Mouse (Mus musculus): ENCODE results near the gene Ltbp4. TPM values are rescaled to one million over a fixed set of nuclear protein-coding genes. Genes with fewer than 3 reads are reported as not detected.

Ltbp4 gene
- polyA plus RNA-seq, 1 experiment from 2014 or later, result 5.8 TPM

- WGBS, result 92% methylated on average over 8 of the region's 8 CpGs
- Histone ChIP-seq H3K36me3 (ENCODE audit: control insufficient read depth, insufficient read depth, low read length) (peaks cover 31% of the 10 kb centered on the region), H3K9ac (ENCODE audit: low read length) (no peak overlapping the region), H3K27ac (ENCODE audit: low read depth, low read length) (no peak overlapping the region), H3K4me1 (ENCODE audit: control insufficient read depth, insufficient read depth, low read length) (no peaks in the 10 kb centered on the region), H3K27me3 (ENCODE audit: control insufficient read depth, insufficient read depth, low read length) (no peaks in the 10 kb centered on the region), H3K4me3 (ENCODE audit: low read depth, low read length) (no peak overlapping the region), H3K9me3 (ENCODE audit: control insufficient read depth, low read length) (no peaks in the 10 kb centered on the region), H3K4me2 (no peak overlapping the region)
- DNase-seq (ENCODE audit: low spot score, missing footprints) (no peak), ATAC-seq (ENCODE audit: low FRiP score) (no peak)
Observed at GRCm38 (mm10) chr7:27271423-27271822, 66.1 kb downstream of the Ltbp4 start.

- H3K36me3 ChIP-seq (ENCODE audit: control insufficient read depth, insufficient read depth, low read length), result peaks cover 26% of the 10 kb centered on the region
- H3K4me1 ChIP-seq (ENCODE audit: control insufficient read depth, insufficient read depth, low read length), result no peaks in the 10 kb centered on the region
- ATAC-seq (ENCODE audit: low FRiP score) (no peak), DNase-seq (ENCODE audit: low spot score, missing footprints) (no peak)
- WGBS, result 79% methylated on average over 20 of the region's 20 CpGs
- no peaks in the 10 kb centered on the region for H3K27me3 ChIP-seq (ENCODE audit: control insufficient read depth, insufficient read depth, low read length)
- H3K4me3 ChIP-seq (ENCODE audit: low read depth, low read length), result no peak overlapping the region
- H3K9me3 ChIP-seq (ENCODE audit: control insufficient read depth, low read length), result no peaks in the 10 kb centered on the region
- no peak overlapping the region for H3K27ac ChIP-seq (ENCODE audit: low read depth, low read length)
- H3K4me2 ChIP-seq, result no peak overlapping the region
- H3K9ac ChIP-seq (ENCODE audit: low read length), result no peak overlapping the region
Observed at GRCm38 (mm10) chr7:27266515-27267128, 70.9 kb downstream of the Ltbp4 start.

DNA sequence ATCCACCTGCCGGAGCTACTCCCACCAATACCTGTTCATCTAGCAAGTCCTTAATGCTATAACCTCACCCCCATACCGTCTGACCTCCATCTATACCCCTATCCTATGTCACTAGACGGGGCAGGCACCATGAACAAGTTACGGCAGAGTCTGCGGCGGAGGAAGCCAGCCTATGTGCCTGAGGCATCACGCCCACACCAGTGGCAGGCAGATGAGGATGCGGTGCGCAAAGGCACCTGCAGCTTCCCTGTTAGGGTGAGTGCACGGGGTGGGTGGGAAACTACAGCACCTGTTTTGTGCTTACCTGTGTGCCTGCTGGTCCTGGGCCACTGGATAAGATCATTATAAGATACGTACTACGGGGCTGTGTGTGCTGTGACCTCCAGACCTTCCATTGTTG is 72.7 kb downstream of the Ltbp4 start:
- Histone ChIP-seq H3K27me3 (ENCODE audit: control insufficient read depth, insufficient read depth, low read length) (no peaks in the 10 kb centered on the region), H3K4me3 (ENCODE audit: low read depth, low read length) (no peak overlapping the region), H3K27ac (ENCODE audit: low read depth, low read length) (no peak overlapping the region), H3K4me1 (ENCODE audit: control insufficient read depth, insufficient read depth, low read length) (peaks cover 10% of the 10 kb centered on the region; the same call in 1 of the 2 replicates), H3K4me2 (no peak overlapping the region), H3K9ac (ENCODE audit: low read length) (no peak overlapping the region), H3K9me3 (ENCODE audit: control insufficient read depth, low read length) (no peaks in the 10 kb centered on the region), H3K36me3 (ENCODE audit: control insufficient read depth, insufficient read depth, low read length) (peaks cover 20% of the 10 kb centered on the region)
- WGBS, result 92% methylated on average over 12 of the region's 12 CpGs
- DNase-seq (ENCODE audit: low spot score, missing footprints), result no peak
- ATAC-seq (ENCODE audit: low FRiP score), result no peak

DNA sequence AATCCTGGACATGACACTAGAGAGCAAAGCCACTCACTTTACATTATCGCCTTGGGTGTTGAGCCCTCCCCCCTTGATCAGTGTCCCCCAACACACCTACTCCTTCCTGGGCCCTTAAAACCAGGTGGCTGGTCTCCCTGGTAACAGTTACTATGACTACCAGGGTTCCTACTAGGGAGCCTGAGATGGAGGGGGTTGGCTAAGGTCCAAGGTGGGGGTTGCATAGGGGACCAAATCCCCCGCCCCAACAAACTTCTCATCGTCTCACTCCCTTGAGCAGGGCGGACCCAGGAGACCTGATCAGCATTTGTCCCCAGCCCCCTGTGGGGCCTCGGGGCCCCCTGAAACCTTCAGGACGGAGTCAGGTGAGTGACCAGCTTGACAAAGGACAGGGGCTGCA is 75.6 kb downstream of the Ltbp4 start:
- Histone ChIP-seq H3K4me2 (no peak overlapping the region), H3K9me3 (ENCODE audit: control insufficient read depth, low read length) (no peaks in the 10 kb centered on the region), H3K4me1 (ENCODE audit: control insufficient read depth, insufficient read depth, low read length) (peaks cover 20% of the 10 kb centered on the region; the same call in 1 of the 2 replicates), H3K9ac (ENCODE audit: low read length) (no peak overlapping the region), H3K36me3 (ENCODE audit: control insufficient read depth, insufficient read depth, low read length) (peaks cover 2% of the 10 kb centered on the region), H3K27me3 (ENCODE audit: control insufficient read depth, insufficient read depth, low read length) (no peaks in the 10 kb centered on the region), H3K4me3 (ENCODE audit: low read depth, low read length) (no peak overlapping the region), H3K27ac (ENCODE audit: low read depth, low read length) (no peak overlapping the region)
- 90% methylated on average over 6 of the region's 6 CpGs for WGBS
- DNase-seq (ENCODE audit: low spot score, missing footprints) (peak; percentile 19), ATAC-seq (ENCODE audit: low FRiP score) (no peak)

GRCm38 (mm10) chr7:27260856-27261255 is 76.6 kb downstream of the Ltbp4 start:
- Histone ChIP-seq H3K4me2 (peak overlapping the region; percentile 86), H3K27ac (ENCODE audit: low read depth, low read length) (no peak overlapping the region), H3K4me1 (ENCODE audit: control insufficient read depth, insufficient read depth, low read length) (peaks cover 20% of the 10 kb centered on the region; the same call in 1 of the 2 replicates), H3K9ac (ENCODE audit: low read length) (no peak overlapping the region), H3K36me3 (ENCODE audit: control insufficient read depth, insufficient read depth, low read length) (peaks cover 2% of the 10 kb centered on the region), H3K4me3 (ENCODE audit: low read depth, low read length) (peak overlapping the region; percentile 86; the same call in 1 of the 2 replicates), H3K9me3 (ENCODE audit: control insufficient read depth, low read length) (no peaks in the 10 kb centered on the region), H3K27me3 (ENCODE audit: control insufficient read depth, insufficient read depth, low read length) (no peaks in the 10 kb centered on the region)
- ATAC-seq (ENCODE audit: low FRiP score) (no peak), DNase-seq (ENCODE audit: low spot score, missing footprints) (no peak)
- 87% methylated on average over 7 of the region's 7 CpGs for whole genome bisulfite sequencing

DNA sequence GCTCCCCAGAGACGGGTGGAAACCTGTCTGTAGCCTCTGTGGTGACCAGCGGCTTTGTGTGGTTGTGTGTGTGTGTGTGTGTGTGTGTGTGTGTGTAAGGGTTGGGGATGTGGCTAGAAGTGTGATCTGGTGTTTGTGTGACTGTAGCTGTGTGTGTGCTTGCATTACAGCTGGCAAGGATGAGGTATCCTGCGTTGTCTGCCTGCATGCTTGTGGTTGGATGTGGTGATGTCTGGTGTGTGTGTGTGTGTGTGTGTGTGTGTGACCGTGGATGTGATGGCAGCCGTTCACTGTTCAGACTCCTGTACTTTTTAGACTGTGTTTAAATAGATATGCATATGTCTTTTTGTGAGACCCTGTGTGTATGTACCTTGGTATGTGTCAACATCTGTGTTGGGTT is 77.7 kb downstream of the Ltbp4 start:
- DNase-seq (ENCODE audit: low spot score, missing footprints) (no peak), ATAC-seq (ENCODE audit: low FRiP score) (no peak)
- 45% methylated on average over 5 of the region's 5 CpGs for WGBS
- Histone ChIP-seq H3K27ac (ENCODE audit: low read depth, low read length) (peak overlapping the region; percentile 75), H3K4me1 (ENCODE audit: control insufficient read depth, insufficient read depth, low read length) (peaks cover 20% of the 10 kb centered on the region; the same call in 1 of the 2 replicates), H3K9me3 (ENCODE audit: control insufficient read depth, low read length) (no peaks in the 10 kb centered on the region), H3K4me2 (peak overlapping the region; percentile 86), H3K27me3 (ENCODE audit: control insufficient read depth, insufficient read depth, low read length) (no peaks in the 10 kb centered on the region), H3K9ac (ENCODE audit: low read length) (peak overlapping the region; percentile 89), H3K4me3 (ENCODE audit: low read depth, low read length) (peak overlapping the region; percentile 86), H3K36me3 (ENCODE audit: control insufficient read depth, insufficient read depth, low read length) (peaks cover 2% of the 10 kb centered on the region)

GRCm38 (mm10) chr7:27259271-27259721 is 78.2 kb downstream of the Ltbp4 start:
- H3K4me2 ChIP-seq, result peak overlapping the region; percentile 86
- H3K36me3 ChIP-seq (ENCODE audit: control insufficient read depth, insufficient read depth, low read length), result peaks cover 2% of the 10 kb centered on the region
- ATAC-seq (ENCODE audit: low FRiP score) (peak; percentile 9; the same call in 1 of the 2 replicates), DNase-seq (ENCODE audit: low spot score, missing footprints) (peak; percentile 94)
- H3K4me1 ChIP-seq (ENCODE audit: control insufficient read depth, insufficient read depth, low read length), result peaks cover 20% of the 10 kb centered on the region; the same call in 1 of the 2 replicates
- H3K9me3 ChIP-seq (ENCODE audit: control insufficient read depth, low read length), result no peaks in the 10 kb centered on the region
- peak overlapping the region; percentile 86 for H3K4me3 ChIP-seq (ENCODE audit: low read depth, low read length)
- 0% methylated on average over 9 of the region's 9 CpGs for WGBS
- peak overlapping the region; percentile 75 for H3K27ac ChIP-seq (ENCODE audit: low read depth, low read length)
- peak overlapping the region; percentile 89 for H3K9ac ChIP-seq (ENCODE audit: low read length)
- H3K27me3 ChIP-seq (ENCODE audit: control insufficient read depth, insufficient read depth, low read length), result no peaks in the 10 kb centered on the region

DNA sequence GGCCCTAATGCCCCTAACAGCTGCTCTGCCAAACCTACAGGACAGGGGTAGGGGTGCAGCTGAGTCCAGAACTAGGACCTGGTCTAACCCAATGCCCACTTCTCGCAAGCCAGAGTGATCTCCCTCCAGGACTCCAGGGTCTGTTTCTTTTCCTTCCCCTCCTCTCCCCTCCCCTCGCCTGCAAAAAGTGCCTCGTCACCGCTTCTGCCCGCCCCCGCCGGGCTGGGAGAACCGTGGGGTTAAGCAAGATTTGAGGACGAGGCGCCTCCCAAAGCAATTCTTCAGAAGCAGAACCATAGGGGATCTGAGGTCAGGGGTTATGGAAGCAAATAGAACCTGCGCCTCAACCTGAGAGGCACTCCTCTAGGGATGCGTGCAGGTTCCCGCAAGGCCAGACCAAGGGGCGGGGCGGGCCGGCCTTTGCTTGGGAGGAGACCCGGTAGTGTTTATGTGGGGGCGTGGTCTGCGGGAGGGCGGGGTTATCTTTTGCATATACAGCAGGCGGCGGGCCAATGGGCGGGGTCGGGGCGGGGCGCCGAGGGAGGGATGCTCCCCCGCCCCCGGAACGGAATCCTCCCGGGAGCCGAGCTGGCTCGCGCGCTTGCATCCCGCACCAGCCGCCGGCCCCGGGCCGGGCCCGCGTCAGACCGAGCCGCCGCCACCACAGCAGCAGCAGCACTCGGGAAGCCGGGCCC is 79.1 kb downstream of the Ltbp4 start, which contains the start of gene Numbl:
Numbl (plus strand) TSS at position 229 of the 695 bp plus-strand sequence.
- peaks cover 2% of the 10 kb centered on the region; the same call in 1 of the 2 replicates for H3K36me3 ChIP-seq (ENCODE audit: control insufficient read depth, insufficient read depth, low read length)
- WGBS, result under 1% methylated on average over 47 of the region's 47 CpGs
- H3K4me1 ChIP-seq (ENCODE audit: control insufficient read depth, insufficient read depth, low read length), result peaks cover 20% of the 10 kb centered on the region; the same call in 1 of the 2 replicates
- peak within 1 kb of the TSS; percentile 75 for H3K27ac ChIP-seq (ENCODE audit: low read depth, low read length)
- H3K4me3 ChIP-seq (ENCODE audit: low read depth, low read length), result peak within 1 kb of the TSS; percentile 86
- ATAC-seq (ENCODE audit: low FRiP score) (peak; percentile 89), DNase-seq (ENCODE audit: low spot score, missing footprints) (peak; percentile 100)
- peak within 1 kb of the TSS; percentile 86 for H3K4me2 ChIP-seq
- peak within 1 kb of the TSS; percentile 89 for H3K9ac ChIP-seq (ENCODE audit: low read length)
- no peaks in the 10 kb centered on the region for H3K27me3 ChIP-seq (ENCODE audit: control insufficient read depth, insufficient read depth, low read length)
- no peaks in the 10 kb centered on the region for H3K9me3 ChIP-seq (ENCODE audit: control insufficient read depth, low read length)

DNA sequence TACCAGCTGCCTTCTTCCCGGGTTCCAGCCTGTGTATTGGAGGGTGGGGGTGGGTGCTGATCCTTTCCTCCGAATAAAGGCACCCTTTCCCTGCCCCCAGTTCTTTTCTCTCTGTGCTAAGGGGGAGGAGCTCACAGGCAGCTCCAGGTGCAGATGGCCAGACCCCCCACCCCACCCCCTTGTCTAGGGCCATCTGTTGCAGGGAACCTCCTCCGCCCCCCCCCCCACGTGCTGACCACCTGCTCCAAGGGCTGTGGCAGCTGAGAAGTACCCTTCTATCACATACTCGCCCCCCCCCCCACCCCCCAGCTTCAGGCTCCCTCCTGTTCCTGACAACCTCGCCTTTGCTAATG is 79.7 kb downstream of the Ltbp4 start:
- WGBS, result 3% methylated on average over 5 of the region's 6 CpGs
- Histone ChIP-seq H3K9me3 (ENCODE audit: control insufficient read depth, low read length) (no peaks in the 10 kb centered on the region), H3K9ac (ENCODE audit: low read length) (peak overlapping the region; percentile 52; the same call in 1 of the 2 replicates), H3K4me1 (ENCODE audit: control insufficient read depth, insufficient read depth, low read length) (peaks cover 20% of the 10 kb centered on the region; the same call in 1 of the 2 replicates), H3K4me3 (ENCODE audit: low read depth, low read length) (peak overlapping the region; percentile 86), H3K27ac (ENCODE audit: low read depth, low read length) (peak overlapping the region; percentile 38), H3K36me3 (ENCODE audit: control insufficient read depth, insufficient read depth, low read length) (peaks cover 2% of the 10 kb centered on the region; the same call in 1 of the 2 replicates), H3K4me2 (peak overlapping the region; percentile 86), H3K27me3 (ENCODE audit: control insufficient read depth, insufficient read depth, low read length) (no peaks in the 10 kb centered on the region)
- peak; percentile 87 for DNase-seq (ENCODE audit: low spot score, missing footprints)
- peak; percentile 47 for ATAC-seq (ENCODE audit: low FRiP score)

All from midbrain, embryonic 11.5 days (tissue).